Mouse (Mus musculus) heart, adult 9 months (tissue): ENCODE results near the gene Vps45.
"Not testable (repeated sequence)": the region's sequence is repeated elsewhere in the genome, so short reads cannot be mapped to it uniquely, and the experiment has no call there.

ENCODE experiments used
- DNase-seq, 2 experiments: peaks; one replicate each; pipeline ENCODE4 v3.0.0; 2022; ENCODE audit warnings: low spot score in 2 of 2

Vps45 gene

GRCm38 (mm10) chr3:96078711-96079110 is 20.4 kb upstream of the Vps45 start:
- DNase-seq, result no peak

GRCm38 (mm10) chr3:96078066-96078465 is 19.8 kb upstream of the Vps45 start:
- DNase-seq, result no peak

GRCm38 (mm10) chr3:96072921-96073486 is 14.7 kb upstream of the Vps45 start:
- DNase-seq, result no peak

- DNase-seq, result no peak
Observed at GRCm38 (mm10) chr3:96070241-96070640, 12.0 kb upstream of the Vps45 start.

GRCm38 (mm10) chr3:96069542-96069941 is 11.3 kb upstream of the Vps45 start:
- DNase-seq, result no peak

- DNase-seq, result no peak
Observed at GRCm38 (mm10) chr3:96069046-96069445, 10.8 kb upstream of the Vps45 start.

- no peak for DNase-seq
Observed at GRCm38 (mm10) chr3:96066741-96067140, 8.5 kb upstream of the Vps45 start.

- peak; percentile 61 to 74 for DNase-seq
Observed at GRCm38 (mm10) chr3:96065754-96066375, 7.6 kb upstream of the Vps45 start.

- no peak for DNase-seq
Observed at GRCm38 (mm10) chr3:96065147-96065546, 6.9 kb upstream of the Vps45 start.

GRCm38 (mm10) chr3:96064217-96064616 is 6.0 kb upstream of the Vps45 start:
- no peak for DNase-seq

- no peak for DNase-seq
Observed at GRCm38 (mm10) chr3:96063299-96063698, 5.0 kb upstream of the Vps45 start.

GRCm38 (mm10) chr3:96060146-96060545 is 1.9 kb upstream of the Vps45 start:
- DNase-seq, result no peak

- peak; percentile 84 to 87 for DNase-seq
Observed at GRCm38 (mm10) chr3:96057747-96058204, 490 bp downstream of the Vps45 start.

GRCm38 (mm10) chr3:96056031-96056430 is 2.2 kb downstream of the Vps45 start:
- DNase-seq, result no peak

- no peak for DNase-seq
Observed at GRCm38 (mm10) chr3:96055294-96055693, 3.0 kb downstream of the Vps45 start.

GRCm38 (mm10) chr3:96051839-96052238 is 6.4 kb downstream of the Vps45 start:
- DNase-seq, result peak; percentile 25 to 50

- DNase-seq, result no peak
Observed at GRCm38 (mm10) chr3:96051186-96051585, 7.1 kb downstream of the Vps45 start.

GRCm38 (mm10) chr3:96050779-96051178 is 7.5 kb downstream of the Vps45 start:
- no peak for DNase-seq

- not testable (repeated sequence) for DNase-seq
Observed at GRCm38 (mm10) chr3:96044559-96044958, 13.7 kb downstream of the Vps45 start.

GRCm38 (mm10) chr3:96043104-96043503 is 15.2 kb downstream of the Vps45 start:
- no peak for DNase-seq

- no peak for DNase-seq
Observed at GRCm38 (mm10) chr3:96041079-96041478, 17.2 kb downstream of the Vps45 start.

GRCm38 (mm10) chr3:96040663-96041006 is 17.6 kb downstream of the Vps45 start:
- DNase-seq, result no peak

GRCm38 (mm10) chr3:96039857-96040662 is 18.2 kb downstream of the Vps45 start:
- DNase-seq, result no peak
